Mouse (Mus musculus): ENCODE data around the gene Coq9. TPM values are rescaled to one million over a fixed set of nuclear protein-coding genes. Genes with fewer than 3 reads are reported as not detected.

The Coq9 gene
- polyA plus RNA-seq, 1 experiment from 2014 or later, result 72.7 TPM

GRCm38 (mm10) chr8:94861352-94861910 lies 23.3 kb downstream of the Coq9 start:
- Histone ChIP-seq H3K4me2 (replicated peaks) (no peak overlapping the region), H3K27me3 (no peaks in the 10 kb centered on the region), H3K9me3 (no peaks in the 10 kb centered on the region), H3K27ac (no peak overlapping the region), H3K4me3 (no peak overlapping the region), H3K9ac (no peak overlapping the region), H3K4me1 (peaks cover 16% of the 10 kb centered on the region), H3K36me3 (peaks cover 73% of the 10 kb centered on the region)
- no peak for ATAC-seq (ENCODE audit: low FRiP score, low read depth)
- WGBS, result 69% methylated on average over 8 of the region's 8 CpGs

GRCm38 (mm10) chr8:94862487-94863220 lies 24.5 kb downstream of the Coq9 start:
- no peak overlapping the region for H3K27ac ChIP-seq
- 88% methylated on average over 12 of the region's 12 CpGs for WGBS
- H3K36me3 ChIP-seq, result peaks cover 85% of the 10 kb centered on the region
- H3K9me3 ChIP-seq, result no peaks in the 10 kb centered on the region
- ATAC-seq (ENCODE audit: low FRiP score, low read depth), result no peak
- H3K4me1 ChIP-seq, result peaks cover 16% of the 10 kb centered on the region
- no peak overlapping the region for H3K4me2 ChIP-seq (replicated peaks)
- no peaks in the 10 kb centered on the region for H3K27me3 ChIP-seq
- H3K4me3 ChIP-seq, result no peak overlapping the region
- H3K9ac ChIP-seq, result no peak overlapping the region

GRCm38 (mm10) chr8:94863897-94864673 lies 26.0 kb downstream of the Coq9 start:
- Histone ChIP-seq H3K9me3 (no peaks in the 10 kb centered on the region), H3K4me1 (peaks cover 6% of the 10 kb centered on the region), H3K4me2 (replicated peaks) (no peak overlapping the region), H3K27ac (no peak overlapping the region), H3K27me3 (no peaks in the 10 kb centered on the region), H3K9ac (no peak overlapping the region), H3K36me3 (peaks cover 85% of the 10 kb centered on the region), H3K4me3 (no peak overlapping the region)
- no peak for ATAC-seq (ENCODE audit: low FRiP score, low read depth)
- 67% methylated on average over 10 of the region's 10 CpGs for whole genome bisulfite sequencing

GRCm38 (mm10) chr8:94865292-94865691 lies 27.2 kb downstream of the Coq9 start:
- peaks cover 14% of the 10 kb centered on the region for H3K4me1 ChIP-seq
- no peak for ATAC-seq (ENCODE audit: low FRiP score, low read depth)
- H3K9me3 ChIP-seq, result no peaks in the 10 kb centered on the region
- no peaks in the 10 kb centered on the region for H3K27me3 ChIP-seq
- no peak overlapping the region for H3K9ac ChIP-seq
- no peak overlapping the region for H3K4me2 ChIP-seq (replicated peaks)
- H3K27ac ChIP-seq, result no peak overlapping the region
- peaks cover 76% of the 10 kb centered on the region for H3K36me3 ChIP-seq
- no peak overlapping the region for H3K4me3 ChIP-seq
- WGBS, result 74% methylated on average over 10 of the region's 10 CpGs

GRCm38 (mm10) chr8:94866921-94867320 lies 28.8 kb downstream of the Coq9 start:
- Histone ChIP-seq H3K36me3 (peaks cover 62% of the 10 kb centered on the region), H3K9ac (no peak overlapping the region), H3K27ac (no peak overlapping the region), H3K4me3 (no peak overlapping the region), H3K9me3 (no peaks in the 10 kb centered on the region), H3K27me3 (no peaks in the 10 kb centered on the region), H3K4me1 (peaks cover 30% of the 10 kb centered on the region), H3K4me2 (replicated peaks) (no peak overlapping the region)
- WGBS, result 86% methylated on average over 9 of the region's 9 CpGs
- no peak for ATAC-seq (ENCODE audit: low FRiP score, low read depth)

GRCm38 (mm10) chr8:94869146-94869545 lies 31.0 kb downstream of the Coq9 start:
- Histone ChIP-seq H3K4me1 (peaks cover 40% of the 10 kb centered on the region), H3K27ac (no peak overlapping the region), H3K36me3 (peaks cover 39% of the 10 kb centered on the region), H3K9me3 (no peaks in the 10 kb centered on the region), H3K4me2 (replicated peaks) (no peak overlapping the region), H3K9ac (0 out of 2 replicates have a peak overlapping the region, but pooled peaks have one; percentile 70), H3K4me3 (no peak overlapping the region), H3K27me3 (no peaks in the 10 kb centered on the region)
- ATAC-seq (ENCODE audit: low FRiP score, low read depth), result no peak
- 75% methylated on average over 7 of the region's 7 CpGs for WGBS

- 33% methylated on average over 4 of the region's 4 CpGs for WGBS
- H3K4me2 ChIP-seq (replicated peaks), result peak overlapping the region; percentile 82
- no peak overlapping the region for H3K27ac ChIP-seq
- H3K4me1 ChIP-seq, result peaks cover 47% of the 10 kb centered on the region
- H3K4me3 ChIP-seq, result peak overlapping the region; percentile 49
- H3K9me3 ChIP-seq, result no peaks in the 10 kb centered on the region
- H3K27me3 ChIP-seq, result peaks cover 5% of the 10 kb centered on the region
- no peak for ATAC-seq (ENCODE audit: low FRiP score, low read depth)
- H3K36me3 ChIP-seq, result peaks cover 31% of the 10 kb centered on the region
- H3K9ac ChIP-seq, result peak overlapping the region; percentile 70
These were observed 31.9 kb downstream of the Coq9 start for GRCm38 (mm10) chr8:94870003-94870402.

GRCm38 (mm10) chr8:94870474-94871107 lies 32.5 kb downstream of the Coq9 start:
- peak overlapping the region; percentile 82 for H3K4me2 ChIP-seq (replicated peaks)
- H3K36me3 ChIP-seq, result peaks cover 25% of the 10 kb centered on the region
- peaks cover 9% of the 10 kb centered on the region for H3K27me3 ChIP-seq
- ATAC-seq (ENCODE audit: low FRiP score, low read depth), result 0 out of 2 replicates have a peak, but pooled peaks have one; percentile 7
- peak overlapping the region; percentile 49 for H3K4me3 ChIP-seq
- no peaks in the 10 kb centered on the region for H3K9me3 ChIP-seq
- WGBS, result 12% methylated on average over 22 of the region's 22 CpGs
- no peak overlapping the region for H3K27ac ChIP-seq
- peak overlapping the region; percentile 70 for H3K9ac ChIP-seq
- peaks cover 53% of the 10 kb centered on the region for H3K4me1 ChIP-seq

GRCm38 (mm10) chr8:94871108-94871894 lies 33.2 kb downstream of the Coq9 start:
- H3K27ac ChIP-seq, result peak overlapping the region; percentile 74
- peak overlapping the region; percentile 70 for H3K9ac ChIP-seq

GRCm38 (mm10) chr8:94872156-94872555 lies 34.0 kb downstream of the Coq9 start:
- H3K27ac ChIP-seq, result peak overlapping the region; percentile 74; the same call in 1 of the 2 replicates
- H3K4me2 ChIP-seq (replicated peaks), result peak overlapping the region; percentile 82
- H3K9me3 ChIP-seq, result no peaks in the 10 kb centered on the region
- peaks cover 59% of the 10 kb centered on the region for H3K4me1 ChIP-seq
- peaks cover 9% of the 10 kb centered on the region for H3K36me3 ChIP-seq
- 25% methylated on average over 3 of the region's 3 CpGs for WGBS
- ATAC-seq (ENCODE audit: low FRiP score, low read depth), result no peak
- H3K9ac ChIP-seq, result peak overlapping the region; percentile 51
- H3K27me3 ChIP-seq, result peaks cover 9% of the 10 kb centered on the region
- no peak overlapping the region for H3K4me3 ChIP-seq

More at GRCm38 (mm10) chr8:94871108-94871894, 33.2 kb downstream of the Coq9 start:
- Histone ChIP-seq H3K36me3 (peaks cover 18% of the 10 kb centered on the region), H3K27me3 (peaks cover 9% of the 10 kb centered on the region), H3K4me1 (peaks cover 54% of the 10 kb centered on the region), H3K9me3 (no peaks in the 10 kb centered on the region), H3K4me2 (replicated peaks) (peak overlapping the region; percentile 82), H3K4me3 (peak overlapping the region; percentile 49)
- WGBS, result 7% methylated on average over 7 of the region's 7 CpGs
- peak; percentile 83 for ATAC-seq (ENCODE audit: low FRiP score, low read depth)

- no peak overlapping the region for H3K4me3 ChIP-seq
- H3K27ac ChIP-seq, result no peak overlapping the region
- peaks cover 5% of the 10 kb centered on the region for H3K36me3 ChIP-seq
- H3K9me3 ChIP-seq, result no peaks in the 10 kb centered on the region
- H3K4me2 ChIP-seq (replicated peaks), result peak overlapping the region; percentile 82
- 28% methylated on average over 2 of the region's 2 CpGs for WGBS
- H3K4me1 ChIP-seq, result peaks cover 59% of the 10 kb centered on the region
- ATAC-seq (ENCODE audit: low FRiP score, low read depth), result no peak
- peak overlapping the region; percentile 51 for H3K9ac ChIP-seq
- peaks cover 9% of the 10 kb centered on the region for H3K27me3 ChIP-seq
These were observed 34.5 kb downstream of the Coq9 start for GRCm38 (mm10) chr8:94872576-94872975.
